Mouse (Mus musculus) liver, embryonic 14.5 days (tissue): ENCODE data around the gene Msln. TPM values are rescaled to one million over a fixed set of nuclear protein-coding genes. Genes with fewer than 3 reads are reported as not detected.
"Not testable (repeated sequence)": the region's sequence is repeated elsewhere in the genome, so short reads cannot be mapped to it uniquely, and the experiment has no call there.

Experiments used
- ATAC-seq: fragments of 200-750 bp; cut with Nextera tagmentation; 2 replicates; pipeline ENCODE4 v1.8.0; 2017; ENCODE audit warnings: moderate number of reproducible peaks, mild to moderate bottlenecking, moderate library complexity; ENCODE audit not compliant: insufficient read depth
- DNase-seq, 3 experiments: peaks; one replicate each; pipeline ENCODE4 v3.0.0-alpha.2; 2012 to 2013; ENCODE audit warnings: low read depth in 3 of 3, low spot score in 3 of 3
- H3K27ac ChIP-seq: fragments of 300-500 bp; sonication (generic); 2 replicates; pipeline ENCODE4 v1.5.1; 2014; ENCODE audit warnings: moderate library complexity, mild to moderate bottlenecking, control low read depth, inconsistent platforms
- H3K27me3 ChIP-seq: fragments of 300-500 bp; sonication (generic); 2 replicates; pipeline ENCODE4 v1.6.1; 2014; ENCODE audit warnings: mild to moderate bottlenecking, low read length, moderate library complexity; ENCODE audit not compliant: control insufficient read depth, insufficient read depth
- H3K36me3 ChIP-seq: fragments of 300-500 bp; sonication (generic); replicated peaks from 2 replicates; pipeline ENCODE4 v1.6.1; 2014; ENCODE audit warnings: low read depth; ENCODE audit not compliant: control insufficient read depth, insufficient read depth
- H3K4me1 ChIP-seq, 2 experiments: fragments of 200-500 bp in 1 of 2; fragments of 300-500 bp in 1 of 2; sonication (generic) in 1 of 2; replicated peaks; 2 replicates each; pipeline ENCODE4 v1.6.1; 2012 to 2014; ENCODE audit warnings: antibody characterized with exemption in 1 of 2, inconsistent platforms in 1 of 2, low read length in 1 of 2; ENCODE audit not compliant: control insufficient read depth in 2 of 2, insufficient read depth in 2 of 2
- H3K4me2 ChIP-seq: fragments of 300-500 bp; sonication (generic); 2 replicates; pipeline ENCODE4 v1.6.1; 2014; ENCODE audit warnings: low read depth, mild to moderate bottlenecking, control low read depth, moderate library complexity
- H3K4me3 ChIP-seq, 2 experiments: fragments of 200-500 bp in 1 of 2; fragments of 300-500 bp in 1 of 2; sonication (generic) in 1 of 2; 2 replicates each; pipeline ENCODE4 v1.5.1; 2012 to 2014; ENCODE audit warnings: low read depth in 2 of 2, low read length in 2 of 2, mild to moderate bottlenecking in 2 of 2, control low read depth in 1 of 2, inconsistent platforms in 1 of 2, moderate library complexity in 1 of 2; ENCODE audit not compliant: insufficient read depth in 1 of 2
- H3K9ac ChIP-seq: fragments of 300-500 bp; sonication (generic); replicated peaks from 2 replicates; pipeline ENCODE4 v1.6.1; 2014; ENCODE audit warnings: mild to moderate bottlenecking, control low read depth, moderate library complexity
- H3K9me3 ChIP-seq: fragments of 300-500 bp; sonication (generic); 2 replicates; pipeline ENCODE4 v1.6.1; 2016; ENCODE audit warnings: low read length, mixed read lengths; ENCODE audit not compliant: control insufficient read depth
- CTCF ChIP-seq: IDR thresholded peaks from 2 replicates; pipeline ENCODE4 v1.5.1; 2016; ENCODE audit warnings: antibody characterized with exemption, low read depth, control low read depth
- EP300 ChIP-seq: IDR thresholded peaks from 2 replicates; pipeline ENCODE4 v1.6.1; 2016; ENCODE audit warnings: antibody characterized with exemption, low read depth
- WGBS: fragments of 180-500 bp; shearing (Covaris S2); extraction: QIAGEN DNeasy Blood & Tissue Kit; methylation state at CpG from one replicate; pipeline ENCODE4 v1.1.7; 2014; ENCODE audit not compliant: insufficient replicate concordance; 5-methylcytosine and 5-hydroxymethylcytosine counted together
- polyA plus RNA-seq, 2 experiments: library from polyadenylated mRNA; depleted of rRNA in 1 of 2; stranded (reverse) in 1 of 2; unstranded in 1 of 2; fragments of >200 nt; fragmentation: Nextera tagmentation in 1 of 2; extraction: Ambion mirVana in 1 of 2; gene quantifications; 2 replicates each; pipeline versions ENCODE4 v1.2.1 to v1.2.3; 2012 to 2014

Gene Msln
- polyA plus RNA-seq, 2 experiments = 0.66 to 1.0 TPM

GRCm38 (mm10) chr17:25751446-25751845, 2.7 kb downstream of the Msln start:
- WGBS = 53% methylated on average over 5 of the region's 5 CpGs
- H3K27me3 ChIP-seq = no peaks in the 10 kb centered on the region
- H3K9me3 ChIP-seq = no peaks in the 10 kb centered on the region
- no peak for TF ChIP-seq CTCF
- TF ChIP-seq EP300 = no peak
- H3K4me2 ChIP-seq = no peak overlapping the region
- H3K27ac ChIP-seq = no peak overlapping the region
- H3K36me3 ChIP-seq = no peaks in the 10 kb centered on the region
- H3K4me1 ChIP-seq = no peaks in the 10 kb centered on the region
- H3K4me3 ChIP-seq = no peak overlapping the region
- ATAC-seq (no peak), DNase-seq (no peak)
- H3K9ac ChIP-seq = no peak overlapping the region

GRCm38 (mm10) chr17:25749314-25749713, 4.9 kb downstream of the Msln start:
- no peaks in the 10 kb centered on the region for H3K27me3 ChIP-seq
- ATAC-seq (no peak), DNase-seq (no peak)
- 54% methylated on average over 6 of the region's 6 CpGs for WGBS
- TF ChIP-seq EP300 (no peak), CTCF (no peak)
- no peak overlapping the region for H3K4me2 ChIP-seq
- no peak overlapping the region for H3K9ac ChIP-seq
- no peak overlapping the region for H3K27ac ChIP-seq
- H3K9me3 ChIP-seq = no peaks in the 10 kb centered on the region
- no peaks in the 10 kb centered on the region for H3K36me3 ChIP-seq
- no peak overlapping the region for H3K4me3 ChIP-seq
- H3K4me1 ChIP-seq = no peaks in the 10 kb centered on the region

DNA sequence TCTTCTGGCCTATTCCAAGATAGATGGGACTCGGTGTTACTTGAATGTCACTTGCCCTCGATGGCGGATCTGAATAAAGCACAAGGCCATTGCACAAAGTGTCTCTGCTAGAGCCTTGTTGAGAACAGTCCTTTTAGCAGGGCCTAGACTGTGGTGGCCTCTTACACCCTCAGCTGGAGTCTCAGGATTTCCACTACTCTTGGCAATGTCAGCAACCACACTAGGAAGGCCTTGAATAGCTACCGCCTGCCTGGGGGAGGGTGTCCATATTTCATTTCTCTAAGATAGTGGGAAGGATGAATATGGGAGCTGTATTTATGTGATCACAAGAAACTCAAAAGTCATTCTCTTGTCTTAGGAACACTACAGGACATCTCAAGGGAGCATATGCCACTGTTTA, 5.9 kb downstream of the Msln start:
- ATAC-seq = no peak
- Histone ChIP-seq H3K4me3 (no peak overlapping the region), H3K9me3 (no peaks in the 10 kb centered on the region), H3K27me3 (no peaks in the 10 kb centered on the region), H3K4me2 (no peak overlapping the region), H3K9ac (no peak overlapping the region), H3K36me3 (no peaks in the 10 kb centered on the region), H3K4me1 (no peaks in the 10 kb centered on the region), H3K27ac (no peak overlapping the region)
- TF ChIP-seq EP300 (no peak), CTCF (no peak)
- 66% methylated on average over 4 of the region's 4 CpGs for WGBS
- DNase-seq = no peak

- H3K4me2 ChIP-seq = no peak overlapping the region
- H3K27me3 ChIP-seq = no peaks in the 10 kb centered on the region
- H3K4me1 ChIP-seq = no peaks in the 10 kb centered on the region
- H3K9me3 ChIP-seq = no peaks in the 10 kb centered on the region
- WGBS = 49% methylated on average over 10 of the region's 10 CpGs
- H3K27ac ChIP-seq = no peak overlapping the region
- no peaks in the 10 kb centered on the region for H3K36me3 ChIP-seq
- DNase-seq (no peak), ATAC-seq (no peak)
- no peak overlapping the region for H3K4me3 ChIP-seq
- H3K9ac ChIP-seq = no peak overlapping the region
- TF ChIP-seq CTCF = no peak
- no peak for TF ChIP-seq EP300
Observed at GRCm38 (mm10) chr17:25744311-25744710, 9.9 kb downstream of the Msln start.

DNA sequence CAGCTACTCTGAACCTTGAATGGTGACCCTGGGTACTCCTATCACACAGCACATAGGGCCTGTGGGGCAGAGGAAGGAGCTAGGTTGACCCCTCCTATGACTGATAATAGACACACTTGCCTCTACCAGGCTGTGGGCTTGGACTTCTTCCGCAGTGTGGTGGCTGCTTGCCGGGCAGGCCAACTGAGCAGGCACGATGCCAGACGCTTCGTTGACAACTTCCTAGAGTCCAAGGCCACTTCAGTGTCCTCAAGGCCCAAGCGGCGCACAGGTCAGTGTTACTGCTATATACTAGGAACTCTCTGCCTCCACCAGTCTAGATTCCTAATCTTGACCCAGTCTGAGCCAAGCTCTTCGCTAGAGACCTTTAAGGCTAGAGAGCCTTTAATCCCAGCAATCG, 10.3 kb downstream of the Msln start:
- WGBS = 80% methylated on average over 9 of the region's 9 CpGs
- no peaks in the 10 kb centered on the region for H3K27me3 ChIP-seq
- no peaks in the 10 kb centered on the region for H3K36me3 ChIP-seq
- no peaks in the 10 kb centered on the region for H3K4me1 ChIP-seq
- TF ChIP-seq CTCF (no peak), EP300 (no peak)
- ATAC-seq (no peak), DNase-seq (no peak)
- H3K9me3 ChIP-seq = no peaks in the 10 kb centered on the region
- H3K4me3 ChIP-seq = no peak overlapping the region
- H3K27ac ChIP-seq = no peak overlapping the region
- no peak overlapping the region for H3K9ac ChIP-seq
- H3K4me2 ChIP-seq = no peak overlapping the region

- not testable (repeated sequence) for ATAC-seq, DNase-seq, H3K27ac ChIP-seq, H3K36me3 ChIP-seq, H3K4me1 ChIP-seq, H3K9ac ChIP-seq, H3K9me3 ChIP-seq, H3K4me2 ChIP-seq, H3K27me3 ChIP-seq, H3K4me3 ChIP-seq
- 57% methylated on average over 12 of the region's 12 CpGs for WGBS
Observed at GRCm38 (mm10) chr17:25741471-25741870, 12.7 kb downstream of the Msln start.
